Comparison of ENCODE assay signal across 24 mouse cellular contexts in genomic region chr4:140984544-140984943, GRCm38 (mm10). TPM values are rescaled to one million over a fixed set of nuclear protein-coding genes. Genes with fewer than 3 reads are reported as not detected.
A peak's percentile ranks its signal among the peaks of the same experiment; 100 is the strongest.
DNase-seq lines count a peak whose midpoint lies in the region; ATAC-seq and TF ChIP-seq lines count a peak whose summit lies in the region.
"Had no signal": no experiment of that assay in that cellular context is flagged by ENCODE, and none has a peak within 500 bp of the region (broad histone marks: within the 10 kb centered on the region; RNA-seq: fewer than 3 reads in every experiment).

No protein-coding gene starts in this region.

- H3K4me2 ChIP-seq in liver, postnatal 0 days (ENCODE audit: low read depth, low read length), result no peak overlapping the region
- no peak overlapping the region for H3K4me2 ChIP-seq in liver, embryonic 11.5 days
- no peak overlapping the region for H3K4me2 ChIP-seq in stomach, embryonic 16.5 days (ENCODE audit: low read depth, low read length)
- H3K4me2 ChIP-seq: heart, embryonic 12.5 days; heart, embryonic 15.5 days had no signal

- H3K27me3 ChIP-seq in liver, postnatal 0 days (ENCODE audit: insufficient read depth, low read length), result no peaks in the 10 kb centered on the region
- H3K27me3 ChIP-seq in liver, embryonic 11.5 days (replicated peaks; ENCODE audit: control insufficient read depth, insufficient read depth, low read length), result no peaks in the 10 kb centered on the region
- H3K27me3 ChIP-seq in stomach, embryonic 16.5 days (ENCODE audit: control insufficient read depth, insufficient read depth, low read length), result no peaks in the 10 kb centered on the region
- H3K27me3 ChIP-seq: heart, embryonic 12.5 days; heart, embryonic 15.5 days; hindbrain, embryonic 13.5 days had no signal

- H3K9ac ChIP-seq in liver, postnatal 0 days (replicated peaks), result no peak overlapping the region
- no peak overlapping the region for H3K9ac ChIP-seq in liver, embryonic 11.5 days (ENCODE audit: low read depth, low read length)
- H3K9ac ChIP-seq in stomach, embryonic 16.5 days (ENCODE audit: low read length), result no peak overlapping the region
- H3K9ac ChIP-seq: forebrain, postnatal 0 days; heart, embryonic 12.5 days; heart, embryonic 15.5 days; hindbrain, embryonic 13.5 days had no signal

- no peak for ATAC-seq in liver, postnatal 0 days
- no peak for ATAC-seq in liver, embryonic 11.5 days (replicated peaks; ENCODE audit: low FRiP score)
- ATAC-seq in stomach, embryonic 16.5 days (ENCODE audit: insufficient read depth, low FRiP score), result no peak
- ATAC-seq: activated CD4-positive, CD25-positive, alpha-beta regulatory T cell, adult 4 months; forebrain, embryonic 14.5 days; forebrain, postnatal 0 days; hindbrain, embryonic 16.5 days had no signal

- no peaks in the 10 kb centered on the region for H3K9me3 ChIP-seq in liver, postnatal 0 days (ENCODE audit: low read length)
- H3K9me3 ChIP-seq in liver, embryonic 11.5 days (ENCODE audit: control insufficient read depth, low read length), result no peaks in the 10 kb centered on the region
- 0 out of 2 replicates have a peak, but pooled peaks cover 3% of the 10 kb centered on the region for H3K9me3 ChIP-seq in stomach, embryonic 16.5 days (replicated peaks; ENCODE audit: control insufficient read depth, low read length)
- H3K9me3 ChIP-seq: heart, embryonic 15.5 days; hindbrain, embryonic 13.5 days had no signal

- peaks cover 3% of the 10 kb centered on the region; the same call in 1 of the 2 replicates for H3K36me3 ChIP-seq in liver, postnatal 0 days (replicated peaks; ENCODE audit: insufficient read depth, low read length)
- peaks cover under 1% of the 10 kb centered on the region; the same call in 1 of the 2 replicates for H3K36me3 ChIP-seq in liver, embryonic 11.5 days (ENCODE audit: control insufficient read depth, insufficient read depth, low read length)
- H3K36me3 ChIP-seq in stomach, embryonic 16.5 days (ENCODE audit: control insufficient read depth, insufficient read depth, low read length), result 0 out of 2 replicates have a peak, but pooled peaks cover under 1% of the 10 kb centered on the region

- peak overlapping the region; percentile 88; the same call in 1 of the 2 replicates for H3K27ac ChIP-seq in liver, postnatal 0 days (ENCODE audit: low read depth)
- no peak overlapping the region for H3K27ac ChIP-seq in liver, embryonic 11.5 days (ENCODE audit: low read depth, low read length)
- 0 out of 2 replicates have a peak overlapping the region, but pooled peaks have one; percentile 18 for H3K27ac ChIP-seq in stomach, embryonic 16.5 days (ENCODE audit: low read length)
- H3K27ac ChIP-seq: gastrocnemius, adult 2 months; heart, embryonic 15.5 days; hindbrain, embryonic 10.5 days; hindbrain, embryonic 13.5 days had no signal

- H3K4me1 ChIP-seq in liver, postnatal 0 days (ENCODE audit: insufficient read depth), result peaks cover 38% of the 10 kb centered on the region
- peaks cover 31% of the 10 kb centered on the region for H3K4me1 ChIP-seq in liver, embryonic 11.5 days (replicated peaks; ENCODE audit: control insufficient read depth, insufficient read depth, low read length)
- H3K4me1 ChIP-seq in stomach, embryonic 16.5 days (ENCODE audit: control insufficient read depth, insufficient read depth, low read length), result peaks cover 31% of the 10 kb centered on the region

- DNase-seq in liver, postnatal 0 days, result no peak
- no peak for DNase-seq in liver, embryonic 11.5 days (ENCODE audit: low spot score)
- DNase-seq in urinary bladder, postnatal 36 days (ENCODE audit: low spot score in 2 of 2), result peak; percentile 55 to 58
- no peak for DNase-seq in urinary bladder, postnatal 4 days (ENCODE audit: low spot score in 2 of 2)
- DNase-seq in gastrocnemius, adult 8-10 months (ENCODE audit: low spot score in 2 of 2), result no peak
- DNase-seq: adrenal gland, adult 8-10 months; adrenal gland, postnatal 25 days; cerebellum, adult 18-20 months; cerebellum, adult 9-10 months; cerebellum, postnatal 14 days; forebrain, postnatal 0 days; gastrocnemius, adult 2 months; gastrocnemius, postnatal 25 days; heart, adult 18-20 months; heart, postnatal 10 days; heart, postnatal 36 days had no signal

- TF ChIP-seq CTCF in liver, postnatal 0 days (IDR thresholded peaks at IDR 0.05; ENCODE audit: low read depth), result no peak

- TF ChIP-seq EP300 in liver, postnatal 0 days (IDR thresholded peaks at IDR 0.05; ENCODE audit: low read depth), result no peak

- no peak overlapping the region for H3K4me3 ChIP-seq in liver, postnatal 0 days (ENCODE audit: low read depth, low read length)
- no peak overlapping the region for H3K4me3 ChIP-seq in liver, embryonic 11.5 days (ENCODE audit: low read depth, low read length)
- H3K4me3 ChIP-seq in stomach, embryonic 16.5 days (replicated peaks; ENCODE audit: low read length), result no peak overlapping the region
- H3K4me3 ChIP-seq: gastrocnemius, adult 2 months; heart, embryonic 12.5 days; heart, embryonic 15.5 days; hindbrain, embryonic 10.5 days; hindbrain, embryonic 13.5 days had no signal

- WGBS in liver, postnatal 0 days (ENCODE audit: insufficient replicate concordance), result 78% methylated on average over 6 of the region's 6 CpGs
- 92% methylated on average over 6 of the region's 6 CpGs for WGBS in liver, embryonic 11.5 days
- WGBS in stomach, embryonic 16.5 days, result 80% methylated on average over 6 of the region's 6 CpGs

RNA-seq across cellular contexts. Expression of gene Atp13a2, which starts 2.1 kb away (rescaled TPM):
- polyA plus RNA-seq in liver, postnatal 0 days (2015; fragmentation: Nextera tagmentation; extraction: Ambion mirVana), result 13.2 and 15.8 TPM in 2 replicates
- polyA plus RNA-seq in liver, embryonic 11.5 days (2014; fragmentation: Nextera tagmentation; extraction: Ambion mirVana), result 41.7 and 42.7 TPM in 2 replicates
- 37.9 and 41.7 TPM in 2 replicates for polyA plus RNA-seq in stomach, embryonic 16.5 days (2015; fragmentation: Nextera tagmentation; extraction: Ambion mirVana)
- 10 to 100 TPM; 17.2 to 22.5 (median 18.4) TPM for total RNA-seq in gastrocnemius, adult 8-10 months (2022)

RNA-seq across cellular contexts. Expression of gene Sdhb, which starts 23.5 kb away (rescaled TPM):
- polyA plus RNA-seq in liver, postnatal 0 days (2015; fragmentation: Nextera tagmentation; extraction: Ambion mirVana), result 312 and 329 TPM in 2 replicates
- 339 and 355 TPM in 2 replicates for polyA plus RNA-seq in liver, embryonic 11.5 days (2014; fragmentation: Nextera tagmentation; extraction: Ambion mirVana)
- polyA plus RNA-seq in stomach, embryonic 16.5 days (2015; fragmentation: Nextera tagmentation; extraction: Ambion mirVana), result 399 and 401 TPM in 2 replicates
- 100 to 1,000 TPM; 520 to 588 (median 538) TPM for total RNA-seq in gastrocnemius, adult 8-10 months (2022)

RNA-seq across cellular contexts. Expression of gene Mfap2, which starts 25.7 kb away (rescaled TPM):
- polyA plus RNA-seq in liver, postnatal 0 days (2015; fragmentation: Nextera tagmentation; extraction: Ambion mirVana), result 14.1 and 14.6 TPM in 2 replicates
- polyA plus RNA-seq in liver, embryonic 11.5 days (2014; fragmentation: Nextera tagmentation; extraction: Ambion mirVana), result 107 and 128 TPM in 2 replicates
- 423 and 500 TPM in 2 replicates for polyA plus RNA-seq in stomach, embryonic 16.5 days (2015; fragmentation: Nextera tagmentation; extraction: Ambion mirVana)
- total RNA-seq in gastrocnemius, adult 8-10 months (2022), result 1 to 10 TPM in 2 of 4 experiments, under 1 TPM in 2; 0.48 to 2.2 (median 1.3) TPM
- polyA plus RNA-seq: activated CD4-positive, CD25-positive, alpha-beta regulatory T cell, adult 4 months had no signal

Comparison
In these comparisons a context has a peak if more than half of its experiments do, and no peak if none do; other contexts are left out.
1. DNase-seq: peak in urinary bladder, postnatal 36 days (2 of 2); none in liver, postnatal 0 days (single experiment), liver, embryonic 11.5 days (single experiment), urinary bladder, postnatal 4 days (0 of 2) and gastrocnemius, adult 8-10 months (0 of 2).